Mouse (Mus musculus) MEL (cell line): ENCODE results near the gene Bcl6b.

Experiments used
- CTCF ChIP-seq, 3 experiments: IDR thresholded peaks in 2 of 3; conservative IDR thresholded peaks in 1 of 3; 2 replicates each; pipeline ENCODE4 v1.5.1; 2011 to 2012; ENCODE audit warnings: low read length in 3 of 3, low read depth in 2 of 3, mild to moderate bottlenecking in 2 of 3, improper control_type of control experiment in 1 of 3, inconsistent platforms in 1 of 3, mixed read lengths in 1 of 3, moderate library complexity in 1 of 3; ENCODE audit not compliant: control insufficient read depth in 1 of 3, insufficient read depth in 1 of 3, poor library complexity in 1 of 3, severe bottlenecking in 1 of 3
- GABPA ChIP-seq: IDR thresholded peaks from 2 replicates; pipeline ENCODE4 v1.6.1; 2012; ENCODE audit warnings: low read depth, mild to moderate bottlenecking, inconsistent platforms, low read length, improper control_type of control experiment, moderate library complexity
- HCFC1 ChIP-seq: IDR thresholded peaks from 2 replicates; pipeline ENCODE4 v1.6.1; 2012; ENCODE audit warnings: low read depth, mild to moderate bottlenecking, inconsistent platforms, low read length, improper control_type of control experiment, moderate library complexity
- POLR2A ChIP-seq, 2 experiments: IDR thresholded peaks; 2 replicates each; pipeline ENCODE4 v1.6.1; 2011 to 2012; ENCODE audit warnings: low read length in 2 of 2, mild to moderate bottlenecking in 2 of 2, control low read depth in 1 of 2, improper control_type of control experiment in 1 of 2, low read depth in 1 of 2, moderate library complexity in 1 of 2; ENCODE audit not compliant: control insufficient read depth in 1 of 2, insufficient read depth in 1 of 2, poor library complexity in 1 of 2
- USF1 ChIP-seq: IDR thresholded peaks from 2 replicates; pipeline ENCODE4 v1.6.1; 2014; ENCODE audit warnings: low read depth, mild to moderate bottlenecking, inconsistent platforms, low read length, improper control_type of control experiment, moderate library complexity

GRCm38 (mm10) chr11:70206801-70207200 lies 22.8 kb downstream of the Bcl6b start:
- TF ChIP-seq CTCF (IDR thresholded peaks at IDR 0.05 in 2 of 3, conservative IDR thresholded peaks at IDR 0.05 in 1 of 3; ENCODE audit: control insufficient read depth in 1 of 3, insufficient read depth in 1 of 3, low read depth in 2 of 3, low read length in 3 of 3, poor library complexity in 1 of 3, severe bottlenecking in 1 of 3) (no peak), HCFC1 (no peak), GABPA (no peak), USF1 (no peak), POLR2A (IDR thresholded peaks at IDR 0.05; ENCODE audit: control insufficient read depth in 1 of 2, insufficient read depth in 1 of 2, low read depth in 1 of 2, low read length in 2 of 2, poor library complexity in 1 of 2) (no peak)
